Mouse (Mus musculus) thymus, adult 18-20 months (tissue): ENCODE results near the gene Spag16.
"Not testable (repeated sequence)": the region's sequence is repeated elsewhere in the genome, so short reads cannot be mapped to it uniquely, and the experiment has no call there.

Experiments used
- DNase-seq, 2 experiments: peaks; one replicate each; pipeline ENCODE4 v3.0.0; 2022; ENCODE audit warnings: mixed read lengths in 2 of 2

Spag16 gene

DNA sequence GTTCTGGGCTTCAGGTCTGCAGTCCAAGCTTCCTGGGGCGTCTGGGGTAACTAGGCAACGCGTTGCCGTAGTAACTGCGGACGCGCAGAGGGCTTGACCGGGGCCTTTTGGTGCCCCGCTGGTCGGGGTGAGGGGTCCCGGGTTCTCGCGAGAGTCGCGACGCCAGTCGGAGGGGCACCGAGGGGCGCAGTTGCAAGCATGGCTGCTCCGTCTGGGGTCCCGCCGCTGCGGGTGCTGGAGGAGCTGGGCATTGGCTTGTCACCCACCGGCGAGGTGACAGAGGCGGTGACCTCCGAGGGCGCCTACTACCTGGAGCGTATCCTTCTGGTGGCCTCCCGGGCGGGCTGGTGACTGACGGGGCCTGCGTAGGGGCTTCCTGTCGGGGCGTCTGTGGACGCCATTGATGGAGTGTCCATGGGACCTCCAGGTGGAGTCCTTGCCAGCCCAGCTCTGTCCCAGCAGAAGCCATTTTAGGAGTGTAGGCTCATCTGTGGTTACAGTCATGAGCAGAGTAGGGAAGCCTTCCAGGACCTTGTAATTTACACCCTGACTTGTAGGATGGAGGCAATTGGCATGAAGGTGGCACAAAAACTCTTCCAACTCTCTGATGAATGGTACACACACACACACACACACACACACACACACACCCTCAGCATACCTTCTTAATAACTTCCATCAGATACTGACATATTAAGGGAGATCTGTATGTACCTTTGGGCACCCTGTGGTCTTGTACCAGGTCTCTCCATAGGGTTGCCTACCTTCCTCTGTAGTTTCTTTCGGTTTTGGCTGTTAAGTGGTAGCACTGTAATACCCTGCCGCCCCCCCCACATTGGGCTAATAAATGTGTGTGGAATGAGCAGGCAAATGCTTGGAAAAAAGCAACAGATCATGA lies at the start of gene Spag16:
TSS of gene Spag16 (plus strand) at position 165 of the 898 bp plus-strand sequence.
- peak; percentile 10 to 14 for DNase-seq

DNA sequence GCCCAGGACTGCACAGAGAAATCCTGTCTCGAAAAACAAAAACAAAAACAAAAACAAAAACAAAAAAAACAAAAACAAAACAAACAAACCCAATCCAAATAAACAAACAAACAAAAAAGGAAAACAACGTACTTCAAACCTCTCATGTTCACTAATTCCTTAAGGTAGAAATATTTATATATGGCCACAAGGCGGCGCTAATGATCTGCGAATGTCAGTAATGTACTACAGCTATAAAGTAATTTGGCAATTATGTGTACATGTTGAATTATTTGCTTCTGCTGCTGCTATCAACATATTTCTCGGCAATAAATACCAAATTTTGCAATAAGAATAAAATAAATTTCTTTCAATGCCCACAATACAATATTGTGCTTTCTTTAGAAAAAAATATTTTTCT lies 41.6 kb upstream of the Spag16 start:
- no peak for DNase-seq

DNA sequence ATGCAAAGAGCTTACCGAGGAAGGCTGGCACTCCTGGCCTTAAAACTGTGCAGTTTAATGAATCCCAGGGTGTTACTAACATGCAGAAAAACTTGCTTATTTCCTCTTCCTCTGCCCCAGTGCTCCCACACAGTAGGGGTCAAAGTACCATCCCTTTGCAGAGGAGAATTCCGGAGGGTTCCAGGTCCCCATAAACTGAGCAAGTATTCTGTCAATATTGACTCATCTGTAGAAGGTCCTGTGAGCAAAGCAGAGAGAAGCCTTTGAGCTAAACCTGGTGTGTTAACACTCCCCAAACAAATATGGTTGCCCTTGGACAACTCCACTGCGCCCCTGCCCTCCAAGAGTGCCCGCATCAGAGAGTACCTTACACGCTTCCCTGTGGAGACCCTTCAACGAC lies 40.1 kb upstream of the Spag16 start:
- DNase-seq = no peak

DNA sequence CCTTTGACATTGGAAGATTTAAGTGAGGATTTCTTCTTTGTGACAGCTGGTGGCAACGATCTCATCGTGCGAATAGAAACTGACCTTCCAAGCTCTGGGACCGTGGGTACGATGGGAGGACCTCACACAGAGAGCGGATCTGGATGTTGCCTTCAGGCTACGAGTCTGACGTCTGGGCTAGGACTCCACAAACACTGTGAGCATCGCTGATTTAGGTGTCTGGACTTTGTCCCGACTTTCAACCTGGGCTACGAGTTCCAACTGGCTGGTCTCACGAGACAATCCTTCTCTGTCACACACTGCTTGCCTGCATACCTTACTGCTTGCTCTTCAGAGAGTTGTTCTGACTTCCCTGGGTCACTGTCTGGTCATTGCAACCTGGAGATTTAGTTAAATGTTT lies 39.4 kb upstream of the Spag16 start:
- DNase-seq = no peak

DNA sequence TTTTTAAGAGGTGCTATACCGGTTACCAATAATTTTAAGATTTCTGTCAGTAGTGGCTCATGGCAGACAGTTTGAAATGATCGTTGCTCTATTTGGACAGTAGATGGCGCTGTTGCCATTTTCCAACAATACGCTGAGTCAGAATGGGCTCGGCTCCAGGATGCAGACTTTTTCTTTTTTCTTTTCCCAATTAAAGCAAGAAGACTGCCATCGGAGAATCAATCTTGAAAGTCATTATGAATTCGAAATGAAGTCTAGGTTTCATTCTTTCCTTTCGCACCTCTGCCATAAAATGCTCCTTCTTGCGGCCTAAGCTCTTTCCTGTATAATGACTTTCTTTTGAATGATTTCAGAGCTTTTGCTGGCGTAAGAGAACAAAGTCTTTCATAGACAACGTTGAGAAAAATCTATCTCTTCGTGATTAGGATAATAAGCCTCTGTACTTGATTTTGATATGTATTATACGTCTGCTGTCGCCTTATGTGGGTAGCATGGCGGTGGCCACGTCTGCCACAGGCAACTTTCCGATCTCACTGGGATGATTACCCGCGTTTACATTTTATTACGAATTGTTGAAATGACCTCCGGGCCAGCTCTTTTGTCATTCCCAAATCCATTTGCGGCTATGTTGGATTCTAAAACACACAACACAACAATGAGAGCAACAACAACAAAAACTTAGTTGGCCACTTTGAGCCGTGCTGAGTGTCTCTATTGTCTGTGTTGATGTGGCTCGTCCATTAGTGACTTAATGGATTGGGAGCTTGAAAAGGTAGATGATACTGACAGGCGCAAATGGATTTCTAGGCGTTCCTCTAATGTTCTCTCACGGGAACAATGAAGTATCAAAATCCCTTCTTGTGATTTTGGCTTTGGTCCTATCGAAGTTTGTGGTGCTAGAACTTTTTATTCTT lies 36.2 kb upstream of the Spag16 start:
- peak in 1 of 2 experiments; percentile 29 for DNase-seq

DNA sequence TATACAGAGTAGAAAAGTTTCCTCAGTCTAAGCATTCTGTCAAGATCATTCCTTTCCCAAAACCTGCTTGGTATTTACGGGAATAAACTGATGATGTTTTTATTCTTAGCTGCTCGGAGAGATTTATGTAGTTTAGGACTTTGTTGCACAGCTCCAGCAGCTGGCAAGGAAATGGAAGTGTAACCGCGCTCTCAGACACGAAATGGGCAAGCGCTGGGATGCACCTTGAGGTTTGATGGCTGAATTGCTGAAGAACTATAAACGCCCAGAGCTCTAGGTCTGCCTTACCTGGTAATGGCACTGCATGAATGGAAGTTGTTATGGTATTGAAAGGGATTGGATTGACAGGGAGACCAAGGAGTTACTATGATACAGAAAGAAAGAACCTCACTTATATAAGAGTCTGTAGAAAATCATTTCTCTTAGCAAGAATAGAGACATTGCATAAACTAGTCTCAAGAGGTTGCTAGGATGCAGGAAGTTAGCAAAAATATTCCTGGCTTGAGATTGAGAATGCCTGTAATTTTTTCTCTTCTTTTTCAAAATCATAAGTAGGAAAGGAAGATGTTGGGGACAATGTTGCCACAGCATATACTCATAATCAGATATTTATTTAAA lies 27.7 kb upstream of the Spag16 start:
- no peak for DNase-seq

DNA sequence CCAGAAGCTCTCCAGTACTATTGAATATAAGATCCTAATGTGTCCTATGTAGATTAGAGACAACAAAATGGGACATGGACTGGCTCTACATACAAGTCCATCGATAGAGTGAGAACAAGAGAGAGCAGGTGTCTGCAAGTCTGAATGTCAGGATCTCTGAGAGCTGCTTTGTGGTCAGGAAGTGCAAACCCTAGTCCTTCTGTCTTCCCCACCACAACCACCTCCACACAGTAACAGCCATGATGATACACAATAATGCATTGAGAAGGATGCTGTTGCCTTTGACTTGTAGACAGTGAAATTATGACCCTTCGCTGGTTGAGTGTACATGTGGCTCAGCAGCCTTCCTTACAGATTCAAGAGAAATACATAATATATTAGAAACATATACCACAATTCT lies 16.6 kb upstream of the Spag16 start:
- peak; percentile 19 to 59 for DNase-seq

DNA sequence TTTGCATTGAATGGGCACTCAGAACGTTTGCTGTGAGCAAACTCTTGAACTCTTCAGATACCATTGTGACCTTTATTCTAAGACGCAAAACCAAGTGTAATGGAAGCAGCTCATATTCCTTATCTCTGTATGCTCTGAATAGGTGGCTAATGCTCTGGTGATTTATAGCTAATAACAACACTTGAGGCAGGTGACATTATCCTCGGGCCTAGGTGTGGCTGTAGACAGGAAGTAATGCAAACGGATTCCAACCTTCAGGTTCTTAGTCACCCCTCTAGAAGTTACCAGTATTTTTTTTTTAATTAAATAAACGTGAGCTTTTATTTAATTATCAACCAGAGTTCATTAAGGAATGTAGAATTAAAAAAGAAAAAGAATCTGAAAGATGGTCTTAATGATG lies 1.1 kb upstream of the Spag16 start:
- not testable (repeated sequence) for DNase-seq

DNA sequence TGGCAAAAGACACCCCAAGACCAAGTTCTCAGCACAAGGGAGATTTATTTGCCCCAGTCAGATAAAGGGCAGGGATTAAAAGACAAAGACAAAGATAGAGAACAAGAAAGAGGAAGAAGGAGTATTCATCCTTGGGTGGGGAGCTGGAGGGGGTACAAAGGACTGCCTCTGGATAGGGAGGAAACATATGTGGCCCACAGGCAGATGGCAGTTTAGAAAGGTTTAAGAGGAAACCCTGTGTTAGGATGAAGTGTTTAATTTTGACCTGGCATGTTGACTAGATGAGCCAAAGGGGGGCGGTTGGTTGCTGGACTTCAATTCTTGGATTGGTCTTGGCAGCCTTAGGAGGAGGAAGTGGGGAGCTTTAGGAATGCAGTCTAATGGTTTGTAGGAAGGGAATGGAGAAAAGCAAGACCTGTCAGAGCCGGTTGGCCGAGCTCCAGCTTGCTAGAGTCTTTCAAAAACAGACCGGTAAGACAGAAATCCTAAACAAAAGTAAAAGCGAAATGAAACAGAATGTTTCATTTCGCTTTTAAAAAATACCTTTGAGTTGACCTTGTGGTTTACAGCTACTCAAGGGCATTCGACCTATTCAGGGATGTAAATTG lies 2.2 kb downstream of the Spag16 start:
- no peak for DNase-seq

DNA sequence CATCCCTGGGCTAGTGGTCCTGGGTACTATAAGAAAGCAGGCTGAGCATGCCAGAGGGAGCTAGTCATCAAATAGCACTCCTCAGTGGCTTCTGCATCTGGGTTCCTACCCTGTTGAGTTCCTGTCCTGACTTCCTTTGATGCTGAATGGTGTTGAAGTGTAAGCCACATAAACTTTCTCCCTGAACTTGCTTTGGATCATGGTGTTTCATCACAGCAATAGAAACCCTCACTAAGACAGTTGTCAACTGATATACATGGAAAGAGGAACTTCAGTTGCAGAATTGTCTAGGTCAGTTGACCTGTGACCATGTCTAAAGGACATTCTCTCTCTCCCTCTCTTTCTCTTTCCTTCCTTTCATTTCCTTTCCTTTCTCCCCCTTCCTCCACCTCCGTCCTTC lies 3.8 kb downstream of the Spag16 start:
- no peak for DNase-seq

DNA sequence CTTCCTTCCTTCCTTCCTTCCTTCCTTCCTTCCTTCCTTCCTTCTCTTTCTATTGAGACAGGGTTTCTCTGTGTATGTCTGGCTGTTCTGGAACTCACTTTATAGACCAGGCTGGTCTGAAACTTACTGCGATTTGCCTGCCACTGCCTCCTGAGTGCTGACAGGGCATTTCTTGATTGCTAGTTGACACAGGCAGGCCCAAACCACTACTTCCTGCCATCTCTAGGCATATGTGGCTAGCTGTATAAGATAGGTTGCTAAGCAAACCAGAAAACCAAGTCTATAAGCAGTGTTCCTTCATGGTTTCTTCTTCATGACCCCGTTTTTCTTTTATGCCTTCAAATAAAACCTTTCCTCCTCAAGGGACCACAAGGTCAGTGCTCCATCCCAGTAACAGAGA lies 4.2 kb downstream of the Spag16 start:
- DNase-seq = no peak

DNA sequence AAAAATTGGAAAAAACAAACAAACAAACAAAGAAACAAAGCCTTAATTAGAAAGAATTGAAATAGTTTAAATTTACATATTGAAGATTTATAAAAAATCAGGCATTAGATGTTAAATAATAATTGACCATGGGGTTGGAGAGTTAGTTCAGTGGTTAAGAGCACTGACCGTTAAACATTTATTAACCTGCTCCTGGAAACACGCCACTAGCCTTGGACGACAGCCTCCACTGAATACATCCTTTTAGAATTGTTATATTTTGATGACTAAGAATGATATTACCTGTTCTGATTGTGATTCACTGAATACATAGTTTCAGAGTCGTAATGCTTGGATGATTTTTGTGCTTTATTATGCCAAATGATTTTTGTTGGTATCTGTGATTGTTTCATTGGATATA lies 6.7 kb downstream of the Spag16 start:
- DNase-seq = not testable (repeated sequence)

DNA sequence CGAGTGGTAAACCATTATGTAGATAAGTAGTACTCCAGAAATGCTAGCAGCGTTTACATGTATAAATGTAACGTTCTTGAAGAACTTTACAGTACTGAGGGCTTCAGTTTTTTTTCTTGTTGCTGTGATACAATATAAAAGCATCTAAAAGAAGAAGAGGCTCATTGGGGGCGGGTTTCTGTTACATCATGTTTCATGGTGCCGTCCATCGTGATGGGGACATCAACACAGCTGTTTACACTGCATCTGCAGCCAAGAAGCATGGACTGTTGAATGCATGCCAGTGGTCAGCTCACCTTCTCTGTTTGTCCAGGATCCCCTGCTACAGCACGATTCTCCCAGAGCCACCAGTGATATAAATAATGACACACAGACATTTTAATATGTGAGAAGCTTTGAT lies 26.7 kb downstream of the Spag16 start:
- DNase-seq = no peak

DNA sequence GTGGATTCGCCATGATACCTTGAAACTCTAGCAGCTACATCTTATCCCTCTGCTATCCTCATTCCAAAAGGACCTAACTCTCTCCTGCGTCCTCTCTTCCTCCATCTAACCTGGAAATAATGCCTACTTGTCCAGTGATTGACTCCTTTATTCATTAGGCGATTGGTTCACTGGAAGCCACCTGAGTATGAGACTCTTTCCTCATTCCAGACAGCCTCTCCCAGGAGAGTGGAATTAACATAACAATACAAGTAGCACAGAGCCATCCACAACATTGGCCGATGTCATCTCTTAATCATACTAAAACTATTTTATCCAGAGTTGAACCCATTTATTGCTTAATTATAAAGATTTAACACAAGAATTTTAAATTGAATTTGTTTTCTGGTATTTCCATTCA lies 41.0 kb downstream of the Spag16 start:
- no peak for DNase-seq

DNA sequence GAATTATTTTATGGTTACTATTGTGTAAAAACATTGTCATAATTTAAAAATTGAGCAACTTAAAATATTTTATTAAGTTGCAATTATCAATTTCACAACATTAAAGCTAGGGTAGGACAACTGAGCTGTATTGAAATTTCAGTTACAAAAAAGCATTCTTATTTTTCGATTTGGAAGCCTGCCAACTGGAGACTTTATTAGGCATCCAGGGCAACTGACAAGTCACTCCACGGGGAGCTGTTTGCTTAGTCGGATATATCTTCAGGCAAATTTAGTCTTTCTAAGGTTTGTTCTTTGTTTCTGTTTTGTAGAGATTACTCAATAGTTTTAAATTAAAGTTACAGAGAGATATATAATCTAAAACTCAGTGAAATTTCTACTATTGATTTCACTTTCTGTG lies 129.8 kb downstream of the Spag16 start:
- no peak for DNase-seq

DNA sequence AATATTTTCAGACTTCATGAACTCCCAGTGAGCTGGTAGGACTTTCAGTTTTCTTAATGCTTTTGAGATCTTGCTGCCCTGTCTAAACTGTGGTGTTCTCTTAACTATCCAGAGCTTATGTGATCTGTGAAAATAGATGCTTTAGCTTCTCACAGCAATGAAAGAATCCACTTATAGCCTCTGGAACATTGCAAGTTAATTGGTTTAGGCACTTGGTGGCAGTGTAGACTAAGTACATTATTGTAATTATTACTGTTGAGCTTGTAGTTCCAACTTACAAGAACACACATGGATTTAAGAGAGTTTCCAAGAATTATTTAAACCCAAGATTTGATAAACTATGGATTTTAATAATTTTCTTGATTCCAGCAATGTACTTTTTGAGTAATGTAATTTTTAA lies 170.1 kb downstream of the Spag16 start:
- DNase-seq = no peak

DNA sequence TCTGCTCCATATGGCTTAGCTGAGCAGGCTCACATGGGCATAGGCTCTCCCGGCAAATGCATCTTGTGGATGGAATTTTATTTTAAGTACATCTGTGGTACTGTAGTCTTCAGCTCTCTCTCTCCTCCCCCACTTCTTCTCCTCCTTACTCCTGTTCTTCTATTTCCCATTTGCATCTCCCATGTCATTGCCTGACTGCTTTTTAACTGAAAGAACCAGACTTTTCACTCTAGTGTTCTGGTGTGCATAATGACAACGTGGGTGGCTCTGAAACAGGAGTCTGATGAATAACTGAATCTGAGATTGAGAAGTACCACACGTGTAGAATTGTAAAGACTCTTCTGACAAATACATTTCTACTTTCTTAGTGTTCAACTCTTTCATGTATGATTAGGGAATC lies 186.2 kb downstream of the Spag16 start:
- DNase-seq = no peak

DNA sequence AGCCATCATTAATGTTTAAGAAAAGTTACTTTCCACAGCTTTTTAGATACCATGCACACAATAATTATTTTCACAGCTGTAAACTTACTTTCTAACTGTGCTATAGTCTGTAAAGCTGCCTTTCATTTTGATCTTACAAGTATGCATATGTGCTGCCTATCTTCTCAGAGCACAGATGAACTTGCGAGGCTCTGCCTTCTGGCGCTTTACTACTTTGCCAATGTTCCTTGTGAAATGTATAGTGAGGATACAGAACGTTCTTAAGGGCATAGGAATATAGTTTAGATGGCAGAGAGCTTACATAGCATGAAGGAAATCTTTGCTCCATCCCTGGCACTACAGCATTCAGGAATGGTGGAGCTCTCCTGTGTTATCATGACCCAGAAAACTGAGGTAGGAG lies 210.6 kb downstream of the Spag16 start:
- DNase-seq = no peak

DNA sequence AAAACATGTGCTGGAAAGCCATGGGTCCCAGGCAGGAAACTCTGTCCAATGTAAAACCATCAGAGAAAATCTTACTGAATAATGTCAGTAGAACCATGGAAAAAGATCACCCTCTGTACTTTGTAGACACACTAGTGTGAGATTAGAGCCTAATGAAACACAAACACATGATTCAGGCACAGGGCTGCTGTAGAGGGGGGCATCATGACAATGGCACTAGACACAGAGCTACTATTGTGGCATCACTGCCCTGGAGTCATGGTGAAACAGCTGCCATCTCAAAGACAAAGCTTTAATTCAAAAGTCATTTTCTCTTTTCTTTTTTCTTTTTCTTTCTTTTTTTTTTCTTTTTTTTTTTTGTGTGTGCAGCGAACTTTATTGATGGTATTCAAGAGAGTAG lies 240.6 kb downstream of the Spag16 start:
- no peak for DNase-seq

DNA sequence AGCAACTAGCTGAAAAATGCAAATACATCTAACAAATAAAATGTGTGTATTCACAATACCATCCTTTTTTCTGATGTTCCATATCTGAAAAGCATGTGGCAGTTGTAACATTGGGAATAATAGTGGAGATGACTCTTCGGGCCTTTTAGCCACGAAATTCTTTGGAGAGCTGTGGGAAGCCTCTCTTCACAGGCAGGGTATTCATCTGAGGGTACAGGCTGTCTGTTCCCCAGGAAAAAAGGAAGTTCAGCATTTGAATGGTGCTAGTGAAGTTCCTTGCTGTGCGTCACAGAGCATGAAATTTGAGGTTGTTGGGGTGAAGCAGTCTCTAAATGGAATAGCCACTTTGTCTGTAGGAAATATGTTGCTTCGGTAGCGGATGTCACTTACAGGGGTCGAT lies 246.7 kb downstream of the Spag16 start:
- no peak for DNase-seq

DNA sequence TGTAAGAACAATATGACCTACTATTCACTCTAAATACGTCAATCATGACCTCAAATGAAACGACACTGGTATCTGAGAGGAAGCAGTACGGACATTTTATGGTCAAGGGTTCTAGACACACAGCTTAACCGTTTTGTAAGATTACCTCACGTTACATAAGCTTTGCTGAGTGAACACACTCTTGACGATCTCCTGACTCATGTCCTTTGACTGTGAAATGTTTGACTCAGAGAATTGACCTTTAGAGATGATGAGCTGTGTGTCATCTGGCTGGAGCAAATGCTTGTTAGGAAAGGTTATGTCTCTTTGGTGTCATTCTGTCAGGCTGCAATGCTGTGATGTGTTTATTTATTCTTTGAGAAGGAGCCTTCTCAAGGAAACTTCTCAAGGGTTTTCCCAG lies 252.0 kb downstream of the Spag16 start:
- no peak for DNase-seq

DNA sequence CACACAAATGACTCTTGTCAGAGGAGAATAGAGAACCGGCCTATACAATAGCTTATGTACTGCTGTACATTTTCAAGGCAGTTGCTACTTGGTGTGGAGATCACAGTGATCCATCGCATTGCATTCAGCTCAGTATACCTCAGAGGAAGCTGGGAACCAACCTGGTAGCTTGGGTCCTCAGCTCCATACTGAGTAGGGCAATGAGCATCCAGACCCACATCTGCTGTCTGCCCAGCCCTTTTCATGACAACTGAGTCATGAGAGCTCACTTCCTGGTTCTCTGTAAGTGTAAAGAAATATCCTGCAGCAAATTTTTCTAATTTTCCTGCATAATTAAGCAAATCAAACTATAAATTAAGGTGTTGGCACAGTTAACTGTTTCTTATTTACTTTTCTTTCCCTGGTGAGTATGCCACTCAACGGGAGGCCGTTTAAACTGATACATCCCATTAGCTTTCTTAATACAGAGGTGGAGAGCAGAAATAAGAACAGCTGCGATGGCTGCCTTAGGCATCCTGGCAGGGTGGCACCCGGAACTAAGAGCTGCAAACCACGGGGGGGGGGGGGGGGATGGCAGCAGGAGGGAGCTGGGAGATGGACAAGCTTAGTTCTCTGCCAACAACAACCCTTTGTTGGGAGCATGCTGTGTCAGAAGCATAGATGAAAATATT lies 255.6 kb downstream of the Spag16 start:
- DNase-seq = no peak
